In genomic region chr9:40568070-40568469, GRCm38 (mm10) we compare ENCODE assay signal across 11 mouse cellular contexts. TPM values are rescaled to one million over a fixed set of nuclear protein-coding genes. Genes with fewer than 3 reads are reported as not detected.
DNase-seq lines count a peak whose midpoint lies in the region; ATAC-seq and TF ChIP-seq lines count a peak whose summit lies in the region.
"Had no signal": no experiment of that assay in that cellular context is flagged by ENCODE, and none has a peak within 500 bp of the region (broad histone marks: within the 10 kb centered on the region; RNA-seq: fewer than 3 reads in every experiment).

No protein-coding gene starts in this region.

- no peaks in the 10 kb centered on the region for H3K4me1 ChIP-seq in thymus, adult 2 months (replicated peaks; ENCODE audit: control insufficient read depth, insufficient read depth, low read length)
- H3K4me1 ChIP-seq in liver, embryonic 11.5 days (replicated peaks; ENCODE audit: control insufficient read depth, insufficient read depth, low read length) = no peaks in the 10 kb centered on the region

- no peak overlapping the region for H3K4me3 ChIP-seq in left cerebral cortex, adult 2 months
- H3K4me3 ChIP-seq in thymus, adult 2 months (ENCODE audit: control insufficient read depth, insufficient read depth, low read length) = no peak overlapping the region
- no peak overlapping the region for H3K4me3 ChIP-seq in liver, embryonic 11.5 days (ENCODE audit: low read depth, low read length)

- no peak overlapping the region for H3K9ac ChIP-seq in liver, embryonic 11.5 days (ENCODE audit: low read depth, low read length)

- no peaks in the 10 kb centered on the region for H3K9me3 ChIP-seq in liver, embryonic 11.5 days (ENCODE audit: control insufficient read depth, low read length)

- intact Hi-C loops in gastrocnemius, postnatal 14 days (cut with DNase I; ENCODE audit: low total_unique reads) = no loop called here
- intact Hi-C loops in left cerebral cortex, adult 2 months (cut with DNase I) = loop anchor here (1.0 kb wide), 1 partner anchor 13 kb away; no protein-coding TSS in a partner anchor

- DNase-seq in gastrocnemius, postnatal 25 days = peak; percentile 31
- DNase-seq in gastrocnemius, postnatal 14 days = no peak
- peak; percentile 52 to 66 for DNase-seq in frontal cortex, postnatal 36 days (ENCODE audit: low spot score in 2 of 2)
- peak; percentile 42 to 54 for DNase-seq in left cerebral cortex, adult 2 months (ENCODE audit: extremely low spot score in 1 of 2, low spot score in 2 of 2)
- DNase-seq in right cerebral cortex, postnatal 10 days (ENCODE audit: low spot score in 2 of 2) = peak; percentile 48 to 55
- no peak for DNase-seq in thymus, adult 2 months
- no peak for DNase-seq in thymus, postnatal 0 days (ENCODE audit: low spot score)
- no peak for DNase-seq in liver, embryonic 11.5 days (ENCODE audit: low spot score)

- no peaks in the 10 kb centered on the region for H3K36me3 ChIP-seq in thymus, adult 2 months (ENCODE audit: control insufficient read depth, insufficient read depth, low read length)
- no peaks in the 10 kb centered on the region for H3K36me3 ChIP-seq in liver, embryonic 11.5 days (ENCODE audit: control insufficient read depth, insufficient read depth, low read length)

- no peaks in the 10 kb centered on the region for H3K27me3 ChIP-seq in thymus, adult 2 months (ENCODE audit: control insufficient read depth, insufficient read depth, low read length)
- H3K27me3 ChIP-seq in liver, embryonic 11.5 days (replicated peaks; ENCODE audit: control insufficient read depth, insufficient read depth, low read length) = no peaks in the 10 kb centered on the region
- H3K27me3 ChIP-seq: CH12.LX had no signal

- no peak for ATAC-seq in liver, embryonic 11.5 days (replicated peaks; ENCODE audit: low FRiP score)

- no peak overlapping the region for H3K4me2 ChIP-seq in liver, embryonic 11.5 days

- no peak for TF ChIP-seq POLR2A in thymus, adult 2 months (IDR thresholded peaks at IDR 0.05; ENCODE audit: control insufficient read depth, extremely low read depth, insufficient read depth, low read length, poor library complexity)

- no peak overlapping the region for H3K27ac ChIP-seq in left cerebral cortex, adult 2 months
- no peak overlapping the region for H3K27ac ChIP-seq in thymus, adult 2 months (ENCODE audit: control insufficient read depth, insufficient read depth, low read length)
- no peak overlapping the region for H3K27ac ChIP-seq in liver, embryonic 11.5 days (ENCODE audit: low read depth, low read length)
- H3K27ac ChIP-seq: kidney, postnatal 0 days; macrophage had no signal

- no peak; the same call in none of the 2 replicates for TF ChIP-seq CTCF in left cerebral cortex, adult 2 months (IDR thresholded peaks at IDR 0.05)
- TF ChIP-seq CTCF in thymus, adult 2 months (IDR thresholded peaks at IDR 0.05; ENCODE audit: borderline replicate concordance, control insufficient read depth, extremely low read depth, insufficient read depth, low read length, poor library complexity) = no peak

- 93% methylated on average over 8 of the region's 8 CpGs for WGBS in thymus, adult 2 months
- WGBS in liver, embryonic 11.5 days = 71% methylated on average over 8 of the region's 8 CpGs

RNA-seq across cellular contexts. Expression of gene Gramd1b, which starts 36.9 kb away (rescaled TPM):
- 1 to 10 TPM; 6.1 to 7.4 TPM for total RNA-seq in gastrocnemius, postnatal 25 days (2021)
- total RNA-seq in gastrocnemius, postnatal 14 days (2021) = 10 to 100 TPM; 15.9 to 30.2 TPM
- 100 to 1,000 TPM; 178 to 192 TPM for total RNA-seq in left cerebral cortex, adult 2 months (2021)
- polyA plus RNA-seq in thymus, adult 2 months (2012; rRNA removed) = 33.3 and 43.0 TPM in 2 replicates
- polyA plus RNA-seq in thymus, postnatal 0 days (2015; fragmentation: Nextera tagmentation; extraction: Ambion mirVana) = 4.3 and 6.1 TPM in 2 replicates
- 2.1 and 2.7 TPM in 2 replicates for polyA plus RNA-seq in liver, embryonic 11.5 days (2014; fragmentation: Nextera tagmentation; extraction: Ambion mirVana)

Comparison
In these comparisons a context has a peak if more than half of its experiments do, and no peak if none do; other contexts are left out.
1. DNase-seq: peak in gastrocnemius, postnatal 25 days (single experiment), frontal cortex, postnatal 36 days (2 of 2), left cerebral cortex, adult 2 months (2 of 2) and right cerebral cortex, postnatal 10 days (2 of 2); none in gastrocnemius, postnatal 14 days (single experiment), thymus, adult 2 months (single experiment), thymus, postnatal 0 days (single experiment) and liver, embryonic 11.5 days (single experiment).
2. RNA of gene Gramd1b, which starts 36.9 kb away (total RNA-seq): 178 to 192 TPM in left cerebral cortex, adult 2 months; 15.9 to 30.2 TPM in gastrocnemius, postnatal 14 days and 6.1 to 7.4 TPM in gastrocnemius, postnatal 25 days; every median in the first group is over 4 times any median in the second.